Mouse (Mus musculus) cerebellum, adult 2 months (tissue): ENCODE measurements around the gene Acss1. TPM values are rescaled to one million over a fixed set of nuclear protein-coding genes. Genes with fewer than 3 reads are reported as not detected.

Experiments
- DNase-seq, 2 experiments: peaks; one replicate each; pipeline ENCODE4 v3.0.0; 2021
- H3K27ac ChIP-seq: fragments of 200-500 bp; 2 replicates; pipeline ENCODE4 v1.5.1; 2012; ENCODE audit warnings: low read length, control low read depth, inconsistent platforms; ENCODE audit not compliant: insufficient read depth
- H3K27me3 ChIP-seq: fragments of 200-500 bp; 2 replicates; pipeline ENCODE4 v1.6.1; 2012; ENCODE audit warnings: inconsistent platforms, mild to moderate bottlenecking, low read length, moderate library complexity; ENCODE audit not compliant: control insufficient read depth, insufficient read depth
- H3K4me1 ChIP-seq: fragments of 200-500 bp; 2 replicates; pipeline ENCODE4 v1.6.1; 2011; ENCODE audit warnings: low read length; ENCODE audit not compliant: control insufficient read depth, insufficient read depth
- H3K4me3 ChIP-seq: fragments of 200-500 bp; replicated peaks from 2 replicates; pipeline ENCODE3; 2011; ENCODE audit warnings: mild to moderate bottlenecking, low read depth, low read length, control low read depth; ENCODE audit not compliant: insufficient read depth
- CTCF ChIP-seq: fragments of 200-500 bp; IDR thresholded peaks from 2 replicates; pipeline ENCODE4 v1.5.1; 2011; ENCODE audit warnings: low read depth, mild to moderate bottlenecking, control low read depth, low read length, moderate library complexity, borderline replicate concordance; ENCODE audit not compliant: insufficient read depth
- POLR2A ChIP-seq: fragments of 200-500 bp; IDR thresholded peaks from 2 replicates; pipeline ENCODE4 v1.6.1; 2011; ENCODE audit warnings: low read length, control low read depth, borderline replicate concordance; ENCODE audit not compliant: insufficient read depth
- WGBS: fragments of 180-500 bp; shearing (Covaris S2); methylation state at CpG from one replicate; pipeline ENCODE4 v1.1.7; 2018; 5-methylcytosine and 5-hydroxymethylcytosine counted together
- polyA plus RNA-seq: library from polyadenylated mRNA; depleted of rRNA; stranded (reverse); fragments of >200 nt; gene quantifications from 2 replicates; pipeline ENCODE4 v1.2.3, GENCODE M21; 2012; rRNA removed

Gene Acss1
- polyA plus RNA-seq, 1 experiment = 15.7 TPM

GRCm38 (mm10) chr2:150576256-150576655 lies 92.0 kb downstream of the Acss1 start:
- DNase-seq = no peak
- H3K27ac ChIP-seq = no peak overlapping the region
- TF ChIP-seq CTCF (no peak), POLR2A (no peak)
- H3K4me3 ChIP-seq = no peak overlapping the region
- no peaks in the 10 kb centered on the region for H3K4me1 ChIP-seq
- 18% methylated on average over 1 of the region's 1 CpGs for WGBS
- H3K27me3 ChIP-seq = no peaks in the 10 kb centered on the region

GRCm38 (mm10) chr2:150572463-150572862 lies 95.8 kb downstream of the Acss1 start:
- Histone ChIP-seq H3K4me1 (no peaks in the 10 kb centered on the region), H3K27ac (no peak overlapping the region), H3K4me3 (no peak overlapping the region), H3K27me3 (no peaks in the 10 kb centered on the region)
- TF ChIP-seq POLR2A (no peak), CTCF (no peak)
- WGBS = 92% methylated on average over 3 of the region's 3 CpGs
- DNase-seq = no peak

- no peak overlapping the region for H3K4me3 ChIP-seq
- DNase-seq = no peak
- H3K27ac ChIP-seq = no peak overlapping the region
- no peaks in the 10 kb centered on the region for H3K4me1 ChIP-seq
- H3K27me3 ChIP-seq = no peaks in the 10 kb centered on the region
- TF ChIP-seq POLR2A = no peak
- TF ChIP-seq CTCF = no peak
- 87% methylated on average over 2 of the region's 2 CpGs for WGBS
Observed at GRCm38 (mm10) chr2:150570761-150571160, 97.5 kb downstream of the Acss1 start.

GRCm38 (mm10) chr2:150569847-150570590 lies 98.3 kb downstream of the Acss1 start, which contains the start of gene Cst7:
Gene Cst7 (plus strand): TSS chr2:150570415.
- Histone ChIP-seq H3K27me3 (no peaks in the 10 kb centered on the region), H3K27ac (no peak within 1 kb of the TSS), H3K4me1 (no peaks in the 10 kb centered on the region), H3K4me3 (no peak within 1 kb of the TSS)
- TF ChIP-seq CTCF (no peak), POLR2A (no peak)
- 83% methylated on average over 11 of the region's 11 CpGs for WGBS
- DNase-seq = no peak

Other genes with a start within 250 kb of the Acss1 start
- 1.5 and 1.7 TPM in 2 replicates for gene Zfp442, start 217.0 kb downstream of the Acss1 start, polyA plus RNA-seq
- 0.06 TPM in 1 of 2 replicates, not detected in the other for gene Zfp345, start 183.4 kb downstream of the Acss1 start, polyA plus RNA-seq
- 0.29 TPM in 1 of 2 replicates, not detected in the other for gene Cst7, start 98.1 kb downstream of the Acss1 start, polyA plus RNA-seq
- gene Apmap, start 59.9 kb downstream of the Acss1 start, polyA plus RNA-seq = 83.3 and 92.0 TPM in 2 replicates
- gene Vsx1, start 20.9 kb upstream of the Acss1 start, polyA plus RNA-seq = 0.06 TPM in 1 of 2 replicates, not detected in the other
- gene Entpd6, start 80.5 kb upstream of the Acss1 start, polyA plus RNA-seq = 50.8 and 54.5 TPM in 2 replicates
- gene Pygb, start 118.2 kb upstream of the Acss1 start, polyA plus RNA-seq = 134 and 144 TPM in 2 replicates
- 259 and 263 TPM in 2 replicates for gene Abhd12, start 236.2 kb upstream of the Acss1 start, polyA plus RNA-seq
- 1.3 TPM in 2 replicates for gene Gins1, start 236.9 kb upstream of the Acss1 start, polyA plus RNA-seq